Mouse (Mus musculus) CH12.LX (cell line): ENCODE measurements around the gene Zfp984. TPM values are rescaled to one million over a fixed set of nuclear protein-coding genes. Genes with fewer than 3 reads are reported as not detected.
"Not testable (repeated sequence)": the region's sequence is repeated elsewhere in the genome, so short reads cannot be mapped to it uniquely, and the experiment has no call there.

Experiments used
- DNase-seq: peaks from one replicate; pipeline ENCODE4 v3.0.0-alpha.2; 2013; ENCODE audit errors: extremely low read depth
- H3K27ac ChIP-seq: 2 replicates; pipeline ENCODE4 v1.5.1; 2012; ENCODE audit warnings: low read depth, mild to moderate bottlenecking, control low read depth, moderate library complexity; ENCODE audit not compliant: insufficient read depth
- H3K27me3 ChIP-seq: replicated peaks from 2 replicates; pipeline ENCODE3; 2012; ENCODE audit warnings: inconsistent platforms
- H3K36me3 ChIP-seq, 2 experiments: replicated peaks in 1 of 2; 2 replicates each; pipeline versions ENCODE3 to v1.6.1; 2012; ENCODE audit warnings: inconsistent platforms in 1 of 2, low read length in 1 of 2, mild to moderate bottlenecking in 1 of 2, mixed read lengths in 1 of 2, moderate library complexity in 1 of 2; ENCODE audit not compliant: control insufficient read depth in 1 of 2, insufficient read depth in 1 of 2
- H3K4me1 ChIP-seq, 2 experiments: 2 replicates each; pipeline ENCODE4 v1.6.1; 2012; ENCODE audit warnings: inconsistent platforms in 1 of 2, moderate library complexity in 1 of 2; ENCODE audit not compliant: insufficient read depth in 2 of 2, control insufficient read depth in 1 of 2
- H3K4me2 ChIP-seq: 2 replicates; pipeline ENCODE4 v1.6.1; 2012; ENCODE audit warnings: low read depth, mild to moderate bottlenecking, control low read depth; ENCODE audit not compliant: poor library complexity, insufficient read depth, severe bottlenecking
- H3K4me3 ChIP-seq, 3 experiments: fragments of 150-350 bp in 1 of 3; sonication (generic) in 1 of 3; replicated peaks in 1 of 3; 2 replicates each; pipeline versions ENCODE3 to v1.5.1; 2011 to 2012; ENCODE audit warnings: low read depth in 2 of 3, low read length in 2 of 3, mild to moderate bottlenecking in 2 of 3, moderate library complexity in 2 of 3, control low read depth in 1 of 3, improper control_type of control experiment in 1 of 3, inconsistent platforms in 1 of 3, mixed read lengths in 1 of 3; ENCODE audit not compliant: poor library complexity in 1 of 3
- H3K79me2 ChIP-seq: replicated peaks from 2 replicates; pipeline ENCODE4 v1.6.1; 2012; ENCODE audit warnings: mild to moderate bottlenecking, moderate library complexity; ENCODE audit not compliant: control insufficient read depth, poor library complexity, insufficient read depth, severe bottlenecking; ENCODE audit errors: extremely low read depth
- H3K9ac ChIP-seq: 2 replicates; pipeline ENCODE4 v1.6.1; 2012; ENCODE audit warnings: low read depth, mild to moderate bottlenecking, control low read depth, moderate library complexity; ENCODE audit not compliant: insufficient read depth
- H3K9me3 ChIP-seq: replicated peaks from 2 replicates; pipeline ENCODE3; 2012; ENCODE audit warnings: low read length, inconsistent platforms, mixed read lengths
- BHLHE40 ChIP-seq: IDR thresholded peaks from 2 replicates; pipeline ENCODE4 v1.6.1; 2011; ENCODE audit warnings: mild to moderate bottlenecking, low read depth, low read length, improper control_type of control experiment
- CHD1 ChIP-seq: IDR thresholded peaks from 2 replicates; pipeline ENCODE4 v1.6.1; 2012; ENCODE audit warnings: low read depth, low read length, improper control_type of control experiment, inconsistent platforms
- CHD2 ChIP-seq: IDR thresholded peaks from 2 replicates; pipeline ENCODE4 v1.6.1; 2011; ENCODE audit warnings: low read length, improper control_type of control experiment
- E2F4 ChIP-seq: IDR thresholded peaks from 2 replicates; pipeline ENCODE4 v1.6.1; 2011; ENCODE audit warnings: low read depth, low read length, improper control_type of control experiment; ENCODE audit not compliant: insufficient replicate concordance
- ETS1 ChIP-seq: conservative IDR thresholded peaks from 2 replicates; pipeline ENCODE4 v1.6.1; 2012; ENCODE audit warnings: low read depth, mild to moderate bottlenecking, inconsistent platforms, low read length, improper control_type of control experiment, moderate library complexity
- HCFC1 ChIP-seq: IDR thresholded peaks from 2 replicates; pipeline ENCODE4 v1.6.1; 2012; ENCODE audit warnings: low read depth, mild to moderate bottlenecking, inconsistent platforms, low read length, improper control_type of control experiment
- IRF4 ChIP-seq: IDR thresholded peaks from 2 replicates; pipeline ENCODE4 v1.6.1; 2014; ENCODE audit warnings: low read depth, mild to moderate bottlenecking, inconsistent platforms, low read length, improper control_type of control experiment
- JUND ChIP-seq: conservative IDR thresholded peaks from 2 replicates; pipeline ENCODE4 v1.6.1; 2011; ENCODE audit warnings: low read depth, low read length, improper control_type of control experiment
- MAX ChIP-seq: IDR thresholded peaks from 2 replicates; pipeline ENCODE4 v1.6.1; 2011; ENCODE audit warnings: low read length, improper control_type of control experiment
- MAZ ChIP-seq: IDR thresholded peaks from 2 replicates; pipeline ENCODE4 v1.6.1; 2012; ENCODE audit warnings: low read depth, mild to moderate bottlenecking, inconsistent platforms, low read length, improper control_type of control experiment, moderate library complexity
- MXI1 ChIP-seq: IDR thresholded peaks from 2 replicates; pipeline ENCODE4 v1.6.1; 2011; ENCODE audit warnings: mild to moderate bottlenecking, low read depth, low read length, improper control_type of control experiment
- NRF1 ChIP-seq: IDR thresholded peaks from 2 replicates; pipeline ENCODE4 v1.6.1; 2014; ENCODE audit warnings: low read depth, mild to moderate bottlenecking, inconsistent platforms, low read length, improper control_type of control experiment, moderate library complexity
- PAX5 ChIP-seq: IDR thresholded peaks from 2 replicates; pipeline ENCODE4 v1.6.1; 2012; ENCODE audit warnings: low read length, inconsistent platforms, mixed read lengths
- POLR2A ChIP-seq: IDR thresholded peaks from 2 replicates; pipeline ENCODE4 v1.6.1; 2011; ENCODE audit warnings: low read depth, mild to moderate bottlenecking, improper control_type of control experiment, low read length
- SIN3A ChIP-seq: IDR thresholded peaks from 2 replicates; pipeline ENCODE4 v1.6.1; 2012; ENCODE audit warnings: low read length, improper control_type of control experiment, inconsistent platforms
- SMC3 ChIP-seq: IDR thresholded peaks from 2 replicates; pipeline ENCODE4 v1.6.1; 2011; ENCODE audit warnings: low read depth, low read length, improper control_type of control experiment
- TCF12 ChIP-seq: IDR thresholded peaks from 2 replicates; pipeline ENCODE4 v1.6.1; 2014; ENCODE audit warnings: low read depth, mild to moderate bottlenecking, inconsistent platforms, low read length, improper control_type of control experiment
- USF2 ChIP-seq: conservative IDR thresholded peaks from 2 replicates; pipeline ENCODE4 v1.6.1; 2011; ENCODE audit warnings: low read depth, low read length, improper control_type of control experiment
- ZKSCAN1 ChIP-seq: IDR thresholded peaks from 2 replicates; pipeline ENCODE4 v1.6.1; 2012; ENCODE audit warnings: low read depth, inconsistent platforms, low read length, improper control_type of control experiment, borderline replicate concordance
- ZNF384 ChIP-seq: IDR thresholded peaks from 2 replicates; pipeline ENCODE4 v1.6.1; 2012; ENCODE audit warnings: low read depth, low read length, improper control_type of control experiment, inconsistent platforms
- dilution Hi-C: fragments of 300-500 bp; cut with MboI; formaldehyde crosslinking; loops from 2 replicates; pipeline ENCODE4 v1.14.3; 2020; ENCODE audit warnings: low sequenced_read_pairs; ENCODE audit not compliant: extremely low pct_unique_long_range_greater_than_20kb, extremely low pct_ligation_motif_present
- in situ Hi-C: fragments of 300-500 bp; cut with MboI; formaldehyde crosslinking; loops from 3 replicates; pipeline ENCODE4 v1.14.3; 2019; ENCODE audit warnings: low sequenced_read_pairs, low pct_ligation_motif_present, low pct_unique_long_range_greater_than_20kb, mixed read lengths
- polyA plus RNA-seq: library from polyadenylated mRNA; unstranded; fragments of >175 nt; gene quantifications from 2 replicates; pipeline ENCODE4 v1.2.1, GENCODE M21; 2012; ENCODE audit warnings: low read depth; ENCODE audit not compliant: insufficient read length
- total RNA-seq, 2 experiments: library from RNA; depleted of rRNA; stranded (reverse); fragments of 300-350 nt in 1 of 2; fragments of >200 nt in 1 of 2; gene quantifications; 2 replicates each; pipeline ENCODE4 v1.2.3; 2012 to 2014

Zfp984 gene
- total and polyA plus RNA-seq, 3 experiments = 4.5 to 16.0 (median 6.8) TPM

DNA sequence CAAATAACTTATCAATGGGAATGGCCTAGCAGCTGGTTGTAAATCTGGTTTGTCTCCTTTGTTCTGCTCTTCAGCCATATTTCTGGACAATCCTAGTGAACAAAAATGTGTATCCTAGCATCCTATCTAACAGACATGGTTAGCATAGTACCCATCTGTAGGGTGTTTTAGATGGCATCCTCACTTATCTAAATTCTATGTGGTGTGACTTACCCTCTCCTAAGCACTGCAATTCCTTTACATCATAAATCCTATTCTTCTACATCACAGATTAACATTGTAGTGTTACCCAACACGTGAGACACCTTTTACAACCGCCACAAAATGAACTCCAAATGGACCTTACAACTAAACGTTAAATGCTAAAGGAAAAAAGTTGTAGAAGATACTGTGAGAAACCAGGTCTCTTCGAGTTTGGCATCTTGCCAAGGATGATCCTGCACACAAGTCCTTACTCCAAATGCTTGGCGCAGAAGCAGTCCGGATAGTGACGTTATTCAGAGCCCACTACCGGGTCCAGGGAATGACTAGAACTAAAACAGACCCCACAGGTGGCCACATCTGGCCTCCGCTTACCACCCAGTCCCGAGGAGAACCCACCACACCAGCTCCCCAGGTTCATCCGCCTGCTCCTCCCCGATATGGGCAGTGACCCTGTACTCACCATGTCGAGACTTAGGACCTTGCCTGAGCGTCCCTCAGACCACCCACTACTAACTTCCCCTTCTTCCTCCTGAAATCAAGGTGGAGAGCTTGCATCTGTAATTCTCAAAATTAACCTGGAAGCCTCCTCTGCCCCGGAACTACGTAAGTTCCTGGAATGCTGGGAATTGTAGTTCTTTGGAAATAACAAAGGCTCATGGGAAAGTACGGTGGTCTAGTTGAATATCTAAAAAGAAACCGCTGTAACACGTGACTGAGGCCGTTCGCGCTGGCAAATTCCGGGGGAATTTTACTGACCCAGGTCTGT is 38.3 kb upstream of the Zfp984 start, which contains the start of gene Zfp933 (continued):
- TF ChIP-seq SIN3A (peak; percentile 90), JUND (0 out of 2 replicates have a peak, but pooled peaks have one; percentile 11), SMC3 (no peak), MAZ (no peak), MXI1 (peak; percentile 92), ZNF384 (no peak), IRF4 (peak; percentile 54), HCFC1 (peak; percentile 100), POLR2A (peak; percentile 58; the same call in 1 of the 2 replicates), MAX (peak; percentile 96), ETS1 (0 out of 2 replicates have a peak, but pooled peaks have one; percentile 19), E2F4 (no peak), PAX5 (no peak), CHD2 (peak; percentile 74), USF2 (peak; percentile 86), TCF12 (peak; percentile 79), BHLHE40 (peak; percentile 98)

GRCm38 (mm10) chr4:147842871-147843270 is 33.3 kb upstream of the Zfp984 start:
- Histone ChIP-seq H3K9ac (no peak overlapping the region), H3K79me2 (peaks cover 5% of the 10 kb centered on the region), H3K27ac (no peak overlapping the region), H3K4me2 (no peak overlapping the region), H3K4me3 (no peak overlapping the region), H3K4me1 (peaks cover 0 to 26% of the 10 kb centered on the region in 2 experiments; a peak in 2 of 4 replicates), H3K27me3 (no peaks in the 10 kb centered on the region), H3K36me3 (peaks cover 5 to 47% of the 10 kb centered on the region in 2 experiments), H3K9me3 (no peaks in the 10 kb centered on the region)
- no peak for DNase-seq
- in situ Hi-C loops (no loop called here), dilution Hi-C loops (no loop called here)
- TF ChIP-seq TCF12 = no peak
- no peak for TF ChIP-seq SIN3A
- TF ChIP-seq NRF1 = no peak
- TF ChIP-seq CHD2 = no peak
- no peak for TF ChIP-seq CHD1
- no peak for TF ChIP-seq ZKSCAN1
- TF ChIP-seq SMC3 = no peak
- TF ChIP-seq IRF4 = no peak
- TF ChIP-seq HCFC1 = no peak

DNA sequence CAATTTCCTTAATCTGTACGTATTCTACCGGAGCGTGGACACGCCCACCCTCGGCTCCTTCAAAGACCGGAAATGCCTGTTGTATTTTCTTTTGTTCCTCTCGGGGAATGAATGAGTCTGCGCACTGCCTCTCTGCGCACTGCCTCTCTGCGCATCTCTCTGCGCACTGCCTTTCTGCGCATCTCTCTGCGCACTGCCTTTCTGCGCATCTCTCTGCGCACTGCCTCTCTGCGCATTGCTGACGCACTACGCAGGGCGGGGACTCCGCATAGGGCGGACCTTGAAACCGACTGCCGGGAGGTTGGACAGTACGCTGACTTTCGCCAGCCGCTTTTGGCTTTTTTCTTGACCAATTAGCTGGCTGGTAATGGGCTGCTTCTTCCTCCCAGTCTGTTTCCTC is 29.7 kb upstream of the Zfp984 start:
- DNase-seq, H3K27ac ChIP-seq, H3K4me2 ChIP-seq, in situ Hi-C loops, H3K4me1 ChIP-seq, H3K79me2 ChIP-seq, H3K27me3 ChIP-seq, H3K4me3 ChIP-seq, H3K9ac ChIP-seq, dilution Hi-C loops, H3K9me3 ChIP-seq: not testable (repeated sequence)
- peaks cover 5 to 31% of the 10 kb centered on the region in 2 experiments for H3K36me3 ChIP-seq
